Mouse (Mus musculus) bone marrow, adult 2 months (tissue): ENCODE data around the gene Zdhhc4.

Source experiments
- CTCF ChIP-seq: fragments of 200-500 bp; IDR thresholded peaks from 2 replicates; pipeline ENCODE4 v1.5.1; 2011; ENCODE audit warnings: low read length, control low read depth; ENCODE audit not compliant: control insufficient read depth, insufficient read depth
- POLR2A ChIP-seq: fragments of 200-500 bp; IDR thresholded peaks from 2 replicates; pipeline ENCODE4 v1.6.1; 2011; ENCODE audit warnings: low read depth, mild to moderate bottlenecking, control low read depth, low read length, borderline replicate concordance; ENCODE audit not compliant: control insufficient read depth

DNA sequence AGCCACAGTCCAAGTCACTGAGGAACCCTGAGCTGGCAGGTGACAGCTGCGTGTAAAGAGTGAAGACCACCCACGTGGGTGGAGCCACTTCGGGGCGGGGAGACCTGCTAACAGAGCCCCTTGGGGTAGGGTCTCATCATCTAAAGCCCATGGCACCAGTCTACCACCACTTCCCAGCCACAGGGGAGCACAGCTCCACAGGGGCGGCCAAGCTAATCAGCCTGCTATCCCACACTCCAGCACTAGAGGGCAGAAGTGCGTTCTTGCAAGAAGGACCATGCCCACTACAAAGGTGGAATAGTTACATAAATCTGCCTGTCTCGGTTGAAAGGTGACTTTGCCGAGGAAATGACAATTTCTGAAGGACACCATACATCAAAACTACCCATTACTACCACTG is 17.2 kb downstream of the Zdhhc4 start:
- TF ChIP-seq CTCF: peak; percentile 86
- no peak; the same call in 1 of the 2 replicates for TF ChIP-seq POLR2A
